Mouse (Mus musculus) liver, embryonic 12.5 days (tissue): ENCODE data around the gene Fam102b. TPM values are rescaled to one million over a fixed set of nuclear protein-coding genes. Genes with fewer than 3 reads are reported as not detected.

Source experiments
- ATAC-seq: fragments of 200-750 bp; cut with Nextera tagmentation; 2 replicates; pipeline ENCODE4 v1.8.0; 2017; ENCODE audit warnings: moderate number of reproducible peaks, mild to moderate bottlenecking, moderate library complexity
- H3K27ac ChIP-seq: fragments of 300-500 bp; sonication (generic); 2 replicates; pipeline ENCODE4 v1.5.1; 2016; ENCODE audit warnings: mild to moderate bottlenecking
- H3K27me3 ChIP-seq: fragments of 300-500 bp; sonication (generic); replicated peaks from 2 replicates; pipeline ENCODE4 v1.6.1; 2016; ENCODE audit warnings: mild to moderate bottlenecking, moderate library complexity
- H3K36me3 ChIP-seq: fragments of 300-500 bp; sonication (generic); 2 replicates; pipeline ENCODE4 v1.6.1; 2016; ENCODE audit warnings: mild to moderate bottlenecking, moderate library complexity
- H3K4me1 ChIP-seq: fragments of 300-500 bp; sonication (generic); 2 replicates; pipeline ENCODE4 v1.6.1; 2016
- H3K4me2 ChIP-seq: fragments of 300-500 bp; sonication (generic); 2 replicates; pipeline ENCODE4 v1.6.1; 2016; ENCODE audit warnings: mild to moderate bottlenecking, moderate library complexity
- H3K4me3 ChIP-seq: fragments of 300-500 bp; sonication (generic); 2 replicates; pipeline ENCODE4 v1.5.1; 2016; ENCODE audit warnings: mild to moderate bottlenecking, moderate library complexity
- H3K9ac ChIP-seq: fragments of 300-500 bp; sonication (generic); 2 replicates; pipeline ENCODE4 v1.6.1; 2016; ENCODE audit warnings: mild to moderate bottlenecking, moderate library complexity
- H3K9me3 ChIP-seq: fragments of 300-500 bp; sonication (generic); replicated peaks from 2 replicates; pipeline ENCODE4 v1.6.1; 2016; ENCODE audit warnings: mild to moderate bottlenecking, moderate library complexity
- WGBS: fragments of 180-500 bp; shearing (Covaris S2); methylation state at CpG from one replicate; pipeline ENCODE4 v1.1.7; 2016; ENCODE audit not compliant: insufficient replicate concordance; 5-methylcytosine and 5-hydroxymethylcytosine counted together
- polyA plus RNA-seq: library from polyadenylated mRNA; unstranded; fragments of >200 nt; fragmentation: Nextera tagmentation; extraction: Ambion mirVana; gene quantifications from 2 replicates; pipeline ENCODE4 v1.2.1, GENCODE M21; 2016

The Fam102b gene
- polyA plus RNA-seq, 1 experiment from 2014 or later: 4.5 TPM

DNA sequence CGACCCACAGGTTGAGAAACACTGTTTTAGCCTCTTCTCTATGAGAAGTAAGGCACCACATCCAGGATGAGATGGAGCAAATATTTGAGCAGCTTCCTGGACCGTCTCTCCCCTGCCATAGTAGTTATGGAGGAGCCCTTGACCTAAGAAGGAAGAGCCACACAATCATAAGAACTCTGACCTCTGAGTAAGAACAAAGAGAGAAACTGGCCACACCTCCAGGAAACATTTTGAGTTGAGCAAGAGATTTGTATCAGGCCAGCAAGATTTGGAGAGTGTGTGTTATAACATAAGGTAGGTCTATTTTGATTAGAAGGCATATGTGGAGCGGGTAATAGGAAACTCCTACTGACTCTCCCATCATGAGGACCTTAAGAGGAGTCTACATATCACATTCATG is 4.2 kb upstream of the Fam102b start:
- WGBS: 65% methylated on average over 3 of the region's 3 CpGs
- Histone ChIP-seq H3K4me1 (peaks cover 9% of the 10 kb centered on the region; the same call in 1 of the 2 replicates), H3K27me3 (no peaks in the 10 kb centered on the region), H3K9me3 (peaks cover 7% of the 10 kb centered on the region; the same call in 1 of the 2 replicates), H3K36me3 (no peaks in the 10 kb centered on the region), H3K4me2 (no peak overlapping the region), H3K4me3 (no peak overlapping the region), H3K27ac (no peak overlapping the region), H3K9ac (no peak overlapping the region)
- ATAC-seq: no peak

DNA sequence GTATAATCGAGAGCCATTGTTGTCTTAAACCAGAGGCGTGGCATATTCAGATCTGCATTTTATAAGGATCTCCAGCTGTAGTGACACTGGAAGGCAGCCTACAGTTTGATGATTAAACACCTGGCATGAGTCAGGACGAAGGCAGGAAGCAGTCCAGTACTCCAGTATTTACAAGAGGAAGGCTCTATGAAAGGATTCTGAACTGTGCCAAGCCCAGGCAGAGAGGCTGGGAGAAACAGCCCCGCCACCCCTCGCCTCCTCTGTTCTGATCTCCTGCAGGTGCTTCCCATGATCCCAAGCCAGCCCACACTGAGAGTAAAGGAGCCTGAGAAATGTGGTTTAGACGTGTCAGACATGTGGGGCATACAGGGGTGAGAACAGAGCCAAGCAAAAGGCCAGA is 3.4 kb upstream of the Fam102b start:
- Histone ChIP-seq H3K9me3 (peaks cover 7% of the 10 kb centered on the region; the same call in 1 of the 2 replicates), H3K4me3 (no peak overlapping the region), H3K9ac (no peak overlapping the region), H3K4me2 (no peak overlapping the region), H3K4me1 (peaks cover 16% of the 10 kb centered on the region; the same call in 1 of the 2 replicates), H3K36me3 (no peaks in the 10 kb centered on the region), H3K27ac (no peak overlapping the region), H3K27me3 (no peaks in the 10 kb centered on the region)
- ATAC-seq: no peak
- WGBS: 54% methylated on average over 6 of the region's 6 CpGs

DNA sequence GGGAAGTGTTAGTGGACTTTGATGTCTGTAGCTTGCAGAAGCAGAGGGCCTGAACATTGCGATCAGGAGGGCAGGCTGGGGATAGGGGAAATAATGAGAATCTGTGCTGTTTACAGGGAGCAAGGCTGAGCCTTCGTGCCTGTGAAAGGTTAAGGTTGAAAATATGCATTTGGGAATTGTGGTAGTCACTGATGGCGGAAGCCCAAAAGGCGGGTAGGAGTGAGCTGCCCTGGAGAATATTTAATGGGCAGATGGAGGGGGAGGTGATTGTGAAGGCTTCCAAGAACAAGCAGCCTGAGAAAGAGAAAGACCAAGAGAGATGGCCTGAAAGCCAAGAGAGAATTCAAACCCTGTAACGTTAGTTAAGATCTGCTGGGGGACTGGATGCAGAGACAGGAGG is 2.3 kb upstream of the Fam102b start:
- 73% methylated on average over 5 of the region's 5 CpGs for WGBS
- ATAC-seq: no peak

DNA sequence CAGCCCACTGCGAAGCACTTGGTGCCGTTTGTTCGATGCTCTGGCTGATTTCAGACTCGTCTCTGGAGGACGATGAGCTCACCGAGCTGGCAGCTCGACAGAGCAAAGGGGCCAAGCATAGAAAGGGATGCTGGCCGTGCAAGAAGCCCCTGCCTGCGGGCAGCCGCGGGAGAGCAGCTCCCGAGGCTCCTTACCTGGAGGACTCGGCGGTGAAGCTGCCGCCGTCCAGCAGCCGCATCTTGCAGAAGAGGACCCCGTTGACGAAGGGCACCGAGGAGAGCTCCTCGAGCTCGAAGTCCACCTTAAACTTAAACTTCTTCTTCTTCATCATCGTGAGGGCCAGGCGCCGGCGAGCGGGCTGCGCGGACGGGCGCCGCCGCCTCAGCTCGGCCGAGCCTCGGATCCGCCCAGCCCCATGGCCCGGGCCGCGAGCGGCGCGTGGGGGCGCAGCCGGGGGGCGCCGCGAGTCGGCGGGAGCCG is 376 bp downstream of the Fam102b start:
- no peaks in the 10 kb centered on the region for H3K36me3 ChIP-seq
- H3K27ac ChIP-seq: peak overlapping the region; percentile 79
- peak; percentile 82 for ATAC-seq
- WGBS: under 1% methylated on average over 51 of the region's 51 CpGs
- peaks cover 23% of the 10 kb centered on the region; the same call in 1 of the 2 replicates for H3K4me1 ChIP-seq
- peak overlapping the region; percentile 98 for H3K4me2 ChIP-seq
- H3K4me3 ChIP-seq: peak overlapping the region; percentile 68
- H3K9ac ChIP-seq: peak overlapping the region; percentile 74
- no peaks in the 10 kb centered on the region for H3K27me3 ChIP-seq
- no peaks in the 10 kb centered on the region for H3K9me3 ChIP-seq

More for the DNA sequence above, 2.3 kb upstream of the Fam102b start:
- Histone ChIP-seq H3K36me3 (no peaks in the 10 kb centered on the region), H3K27me3 (no peaks in the 10 kb centered on the region), H3K27ac (no peak overlapping the region), H3K4me3 (no peak overlapping the region), H3K4me2 (no peak overlapping the region), H3K4me1 (peaks cover 23% of the 10 kb centered on the region; the same call in 1 of the 2 replicates), H3K9me3 (peaks cover 7% of the 10 kb centered on the region; the same call in 1 of the 2 replicates), H3K9ac (no peak overlapping the region)

DNA sequence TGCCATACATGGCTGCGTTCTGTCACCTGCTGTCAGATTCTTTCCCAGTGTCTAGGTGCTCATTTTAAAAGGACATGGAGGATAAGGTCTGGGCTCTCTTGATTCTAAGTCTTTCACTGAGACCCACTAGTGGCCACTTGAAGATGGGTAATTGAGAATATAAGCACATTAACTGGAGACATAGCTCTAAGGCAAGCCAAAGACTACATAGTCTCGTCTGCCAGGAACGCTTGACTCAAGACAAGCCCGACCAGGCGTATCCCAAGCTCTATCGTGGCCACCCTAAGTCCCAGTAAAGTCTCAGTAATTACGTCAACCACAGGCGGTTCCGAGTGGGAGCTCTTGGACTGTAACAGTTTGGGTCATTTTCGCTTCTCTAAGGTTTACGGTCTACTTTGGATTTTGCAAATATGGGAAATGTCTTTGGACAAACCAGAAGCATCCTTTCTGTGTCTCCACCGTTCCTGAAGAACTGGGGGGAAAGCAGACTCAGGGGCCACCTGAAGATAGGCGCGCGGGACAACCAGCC is 881 bp downstream of the Fam102b start:
- peaks cover 23% of the 10 kb centered on the region; the same call in 1 of the 2 replicates for H3K4me1 ChIP-seq
- ATAC-seq: peak; percentile 29
- WGBS: 8% methylated on average over 15 of the region's 15 CpGs
- peak overlapping the region; percentile 74 for H3K9ac ChIP-seq
- no peaks in the 10 kb centered on the region for H3K27me3 ChIP-seq
- H3K9me3 ChIP-seq: no peaks in the 10 kb centered on the region
- H3K4me2 ChIP-seq: peak overlapping the region; percentile 98
- no peaks in the 10 kb centered on the region for H3K36me3 ChIP-seq
- no peak overlapping the region for H3K27ac ChIP-seq
- H3K4me3 ChIP-seq: peak overlapping the region; percentile 68

DNA sequence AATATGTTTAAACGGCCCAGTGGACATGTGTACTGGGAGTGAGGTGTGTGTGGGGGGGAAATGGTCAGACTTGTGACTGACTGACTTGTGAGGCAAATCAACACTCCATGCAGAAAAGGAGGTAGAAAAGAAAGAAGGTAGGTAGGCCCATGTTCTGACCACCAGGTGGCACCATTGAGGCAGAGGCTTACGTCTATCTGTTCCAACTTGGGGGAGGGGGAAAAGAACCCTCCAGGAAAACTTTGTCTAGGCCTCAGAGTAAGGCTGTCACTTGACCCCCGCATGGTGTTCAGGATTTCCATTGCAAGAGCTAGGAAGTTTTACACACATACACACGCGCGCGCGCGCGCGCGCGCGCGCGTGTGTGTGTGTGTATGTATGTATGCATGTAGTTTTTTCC is 1.8 kb downstream of the Fam102b start:
- Histone ChIP-seq H3K9me3 (no peaks in the 10 kb centered on the region), H3K9ac (no peak overlapping the region), H3K4me2 (peak overlapping the region; percentile 98), H3K27me3 (no peaks in the 10 kb centered on the region), H3K36me3 (no peaks in the 10 kb centered on the region), H3K4me1 (peaks cover 23% of the 10 kb centered on the region; the same call in 1 of the 2 replicates), H3K27ac (no peak overlapping the region), H3K4me3 (peak overlapping the region; percentile 68)
- ATAC-seq: peak; percentile 4; the same call in 1 of the 2 replicates
- 8% methylated on average over 16 of the region's 16 CpGs for WGBS

DNA sequence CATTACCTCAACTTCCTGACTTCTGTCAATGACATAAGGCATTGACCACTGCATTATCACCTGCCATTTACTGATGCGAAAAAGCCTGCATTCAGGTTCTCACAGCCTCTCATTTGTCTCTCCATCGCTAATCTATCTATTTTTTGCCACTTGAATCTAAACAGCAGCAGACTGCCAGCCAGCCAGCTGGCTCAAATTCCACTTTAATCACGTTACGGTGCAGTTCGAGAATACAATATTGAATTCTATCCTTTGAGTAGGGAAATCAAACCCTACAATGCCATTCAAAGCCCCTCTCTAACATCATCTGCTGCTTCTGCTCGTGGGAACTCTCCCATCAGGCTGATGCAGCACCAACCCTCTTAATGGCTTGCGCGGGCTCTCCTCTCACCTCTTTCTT is 4.3 kb downstream of the Fam102b start:
- no peak overlapping the region for H3K4me3 ChIP-seq
- 78% methylated on average over 8 of the region's 8 CpGs for WGBS

DNA sequence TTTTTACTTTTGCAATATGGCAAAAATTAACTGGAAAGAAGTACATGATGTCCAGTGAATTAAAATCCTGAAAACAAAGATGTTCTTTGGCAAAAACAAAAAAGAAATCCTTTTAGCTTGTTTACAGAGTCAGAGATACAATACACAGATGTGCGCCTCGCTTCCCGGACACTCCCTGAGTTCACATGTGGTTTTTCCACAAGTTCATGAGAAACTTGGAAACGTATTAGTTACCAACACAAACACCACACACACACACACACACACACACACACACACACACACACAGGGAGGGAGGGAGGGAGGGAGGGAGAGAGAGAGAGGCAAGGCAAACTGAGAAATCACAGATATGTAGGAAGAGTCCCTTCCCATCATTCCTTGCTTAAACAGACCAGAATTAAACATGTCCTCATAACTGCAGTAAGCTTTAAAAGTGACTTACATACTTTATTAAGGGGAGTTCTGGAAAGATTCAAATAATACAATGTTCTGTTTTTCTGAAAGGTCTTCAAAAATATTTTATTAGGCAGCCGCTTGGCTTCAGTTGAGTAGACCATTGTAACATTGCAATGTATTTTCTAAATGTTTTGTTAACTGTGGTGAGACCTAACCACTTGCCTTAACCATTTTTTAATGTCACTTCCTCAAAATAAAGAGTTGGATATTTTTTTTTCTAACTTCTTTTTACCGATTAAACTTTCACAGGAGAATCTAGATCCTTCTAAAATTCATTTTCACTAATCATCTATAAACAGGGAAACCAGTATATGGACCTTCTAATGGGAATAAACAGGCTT is 5.5 kb downstream of the Fam102b start:
- H3K4me2 ChIP-seq: no peak overlapping the region
- no peak overlapping the region for H3K27ac ChIP-seq
- no peak overlapping the region for H3K9ac ChIP-seq
- no peak overlapping the region for H3K4me3 ChIP-seq
- H3K9me3 ChIP-seq: no peaks in the 10 kb centered on the region
- no peaks in the 10 kb centered on the region for H3K27me3 ChIP-seq
- H3K36me3 ChIP-seq: no peaks in the 10 kb centered on the region
- H3K4me1 ChIP-seq: peaks cover 18% of the 10 kb centered on the region; the same call in 1 of the 2 replicates
- 77% methylated on average over 6 of the region's 6 CpGs for WGBS
- no peak for ATAC-seq

More for the DNA sequence above, 4.3 kb downstream of the Fam102b start:
- no peak for ATAC-seq
- H3K27ac ChIP-seq: no peak overlapping the region
- H3K27me3 ChIP-seq: no peaks in the 10 kb centered on the region
- no peaks in the 10 kb centered on the region for H3K9me3 ChIP-seq
- no peak overlapping the region for H3K4me2 ChIP-seq
- H3K4me1 ChIP-seq: peaks cover 23% of the 10 kb centered on the region; the same call in 1 of the 2 replicates
- no peaks in the 10 kb centered on the region for H3K36me3 ChIP-seq
- H3K9ac ChIP-seq: no peak overlapping the region

DNA sequence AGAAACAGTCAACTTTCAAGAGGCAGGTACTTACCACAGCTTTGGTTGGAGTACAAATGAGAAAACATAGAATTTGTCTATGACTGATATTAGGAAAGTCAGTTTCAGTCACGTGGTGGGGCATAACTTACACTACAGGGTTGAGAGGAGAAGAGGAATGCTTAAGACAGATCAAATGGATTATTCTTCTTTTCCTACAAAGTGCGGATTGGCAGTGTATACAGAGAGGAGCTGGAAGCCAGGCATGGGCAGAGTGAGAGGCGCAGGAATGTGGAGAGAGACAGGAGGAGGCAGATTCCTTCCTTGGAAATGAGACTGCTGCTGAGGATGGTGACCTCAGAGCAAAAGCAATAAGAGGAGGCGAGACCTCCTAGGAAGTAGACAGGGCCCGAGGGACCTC is 9.1 kb downstream of the Fam102b start:
- 79% methylated on average over 5 of the region's 5 CpGs for whole genome bisulfite sequencing
- Histone ChIP-seq H3K27ac (no peak overlapping the region), H3K4me1 (no peaks in the 10 kb centered on the region), H3K4me3 (no peak overlapping the region), H3K9ac (no peak overlapping the region), H3K27me3 (no peaks in the 10 kb centered on the region), H3K9me3 (no peaks in the 10 kb centered on the region), H3K4me2 (no peak overlapping the region), H3K36me3 (no peaks in the 10 kb centered on the region)
- no peak for ATAC-seq

DNA sequence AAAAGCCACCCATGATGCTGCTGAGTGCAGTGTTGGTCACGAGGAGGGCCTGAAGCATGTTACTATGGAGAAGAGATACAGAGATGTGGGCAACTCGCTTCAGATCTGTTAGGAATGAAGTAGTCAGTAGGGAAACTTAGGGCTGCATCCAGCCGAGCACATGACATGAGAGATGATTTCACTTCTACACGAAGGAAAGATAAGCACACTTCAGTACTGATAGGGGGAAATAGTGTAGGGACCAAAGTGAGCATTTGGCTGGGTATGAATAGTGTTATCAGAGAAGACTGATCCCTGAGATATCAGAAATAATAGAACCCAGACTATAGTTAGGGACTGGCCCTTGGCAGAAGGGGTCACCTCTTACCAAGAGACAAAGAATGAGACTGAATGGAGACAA is 14.8 kb downstream of the Fam102b start:
- no peaks in the 10 kb centered on the region for H3K9me3 ChIP-seq
- no peak overlapping the region for H3K9ac ChIP-seq
- no peaks in the 10 kb centered on the region for H3K27me3 ChIP-seq
- WGBS: 47% methylated on average over 4 of the region's 4 CpGs
- H3K36me3 ChIP-seq: no peaks in the 10 kb centered on the region
- H3K4me3 ChIP-seq: no peak overlapping the region
- no peak overlapping the region for H3K27ac ChIP-seq
- H3K4me2 ChIP-seq: no peak overlapping the region
- no peak for ATAC-seq
- peaks cover 7% of the 10 kb centered on the region; the same call in 1 of the 2 replicates for H3K4me1 ChIP-seq

DNA sequence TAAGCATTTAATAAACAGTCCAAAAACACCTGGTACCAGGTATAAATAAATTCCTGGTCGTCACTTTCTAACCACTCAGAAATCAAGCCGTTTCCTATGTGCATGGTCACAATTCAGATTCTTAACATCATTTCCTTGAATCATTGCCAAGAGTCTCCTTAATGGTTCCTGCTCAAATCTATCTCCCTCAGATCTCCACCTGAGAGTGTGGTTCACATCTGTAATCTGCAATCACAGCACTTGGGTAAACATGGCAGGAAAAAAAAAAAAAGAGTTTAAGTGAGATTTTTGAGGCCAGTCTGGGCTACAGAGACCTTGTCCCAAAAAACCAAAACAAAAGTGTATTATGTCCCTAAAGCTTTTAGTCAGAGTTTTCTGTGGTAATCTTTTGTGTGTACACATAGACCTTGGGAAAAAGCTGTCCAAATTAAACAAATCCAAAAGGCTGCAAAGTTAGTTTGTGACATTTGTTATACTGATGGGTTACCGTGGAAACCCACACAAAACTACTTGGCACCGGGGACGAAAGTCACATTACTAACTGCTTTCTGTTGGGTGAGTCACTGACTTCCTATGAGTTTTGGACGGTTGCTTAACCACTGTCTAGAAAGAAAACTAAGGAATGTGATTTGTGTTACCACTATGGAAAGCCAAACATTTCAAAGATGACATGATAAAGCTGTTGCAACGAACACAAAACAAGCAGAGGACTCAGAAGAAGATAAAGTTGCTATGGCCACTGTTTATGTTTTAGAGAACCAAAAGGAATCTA is 16.7 kb downstream of the Fam102b start:
- no peak for ATAC-seq
- WGBS: 55% methylated on average over 7 of the region's 7 CpGs
- Histone ChIP-seq H3K4me2 (no peak overlapping the region), H3K4me3 (no peak overlapping the region), H3K27me3 (no peaks in the 10 kb centered on the region), H3K9ac (no peak overlapping the region), H3K9me3 (no peaks in the 10 kb centered on the region), H3K27ac (no peak overlapping the region), H3K4me1 (peaks cover 7% of the 10 kb centered on the region; the same call in 1 of the 2 replicates), H3K36me3 (no peaks in the 10 kb centered on the region)
